Mouse (Mus musculus): ENCODE data around the gene Spink4. TPM values are rescaled to one million over a fixed set of nuclear protein-coding genes. Genes with fewer than 3 reads are reported as not detected.

Spink4 gene
- total RNA-seq (2021): not detected
- long read RNA-seq, experiment 1, partial matches to known transcripts: 0 of 1 reads
- long read RNA-seq, experiment 1, other reads (novel, unspliced or antisense): 1 of 1 reads
- long read RNA-seq, experiment 2: 0 reads

DNA sequence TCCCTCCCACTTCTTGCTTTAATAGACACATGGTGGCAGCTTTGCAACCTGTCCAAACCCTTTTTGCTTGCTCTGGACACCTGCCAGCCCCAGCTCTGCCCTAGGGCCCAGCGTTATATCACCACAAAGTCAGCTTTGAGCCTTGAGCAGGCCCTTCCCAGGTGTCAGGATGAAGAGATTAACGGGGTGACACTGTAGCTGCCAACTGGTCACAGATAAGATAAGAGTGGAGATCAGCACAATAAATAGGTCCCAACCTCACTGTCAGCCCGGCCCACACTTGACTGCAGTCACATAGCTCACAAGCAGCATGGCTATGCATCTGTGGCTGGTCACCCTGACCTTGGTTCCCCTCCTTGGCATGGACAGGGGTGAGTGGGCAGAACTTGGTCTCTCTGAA, at the start of gene Spink4:
Gene Spink4 (plus strand): TSS at position 268 of the 400 bp plus-strand sequence.
- DNase-seq: peak; percentile 31 to 32

DNA sequence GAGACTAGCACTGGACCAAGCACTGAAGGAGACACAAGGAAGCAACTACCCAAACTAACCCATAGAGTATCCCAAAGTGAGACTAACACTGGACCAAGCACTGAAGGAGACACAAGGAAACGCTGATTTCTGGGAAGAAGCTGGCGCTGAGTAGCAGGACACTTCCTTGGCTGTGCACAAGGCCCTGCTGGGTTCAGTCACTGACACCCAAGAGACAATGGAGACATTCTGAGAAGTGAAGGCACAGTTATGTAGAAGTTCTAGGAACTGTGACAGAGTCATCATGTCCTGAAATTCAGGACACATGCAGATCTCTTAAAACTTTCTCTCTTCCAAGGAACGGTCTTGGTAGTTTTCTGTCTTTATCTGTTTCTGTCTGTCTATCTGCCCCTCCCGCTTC, 49.6 kb upstream of the Spink4 start:
- no peak for DNase-seq

DNA sequence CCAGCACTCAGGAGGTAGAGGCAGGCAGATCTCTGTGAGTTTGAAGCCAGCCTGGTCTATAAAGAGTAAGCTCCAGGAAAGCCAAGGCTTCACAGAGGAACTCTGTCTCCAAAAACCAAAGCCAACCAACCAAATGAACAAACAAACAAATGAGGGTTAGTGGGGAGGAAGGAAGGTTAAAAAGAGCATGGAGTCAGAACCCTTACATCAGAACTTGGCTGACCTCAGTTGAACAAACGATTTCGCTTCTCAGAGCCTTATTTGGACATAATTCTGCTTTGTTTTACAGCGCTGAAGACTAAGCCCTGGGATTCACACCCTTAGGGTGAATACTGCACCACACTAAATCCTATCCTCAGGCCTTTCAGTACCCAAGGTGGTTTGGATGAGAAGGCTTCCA, 47.7 kb upstream of the Spink4 start:
- no peak for DNase-seq

DNA sequence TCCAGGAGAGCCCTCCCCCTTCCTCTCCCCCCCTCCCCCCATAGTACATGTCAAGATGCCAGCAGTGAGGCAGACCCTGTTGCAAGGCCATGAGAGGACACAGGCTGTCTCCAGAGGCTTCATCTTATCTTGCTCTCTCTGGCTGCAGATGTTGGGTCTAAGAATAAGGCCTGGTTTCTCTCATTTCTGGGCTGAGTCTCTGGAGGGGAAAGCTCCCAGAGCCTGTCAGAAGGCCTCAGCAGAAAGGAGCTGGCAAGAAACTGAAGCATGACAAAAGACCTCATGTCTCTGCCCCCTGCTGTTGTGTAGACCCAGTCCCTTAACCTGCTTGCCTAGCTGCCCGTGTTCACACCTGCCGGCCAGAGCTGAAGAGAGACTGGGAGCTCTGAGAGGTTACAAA, 46.5 kb upstream of the Spink4 start:
- DNase-seq: peak; percentile 69 to 85

DNA sequence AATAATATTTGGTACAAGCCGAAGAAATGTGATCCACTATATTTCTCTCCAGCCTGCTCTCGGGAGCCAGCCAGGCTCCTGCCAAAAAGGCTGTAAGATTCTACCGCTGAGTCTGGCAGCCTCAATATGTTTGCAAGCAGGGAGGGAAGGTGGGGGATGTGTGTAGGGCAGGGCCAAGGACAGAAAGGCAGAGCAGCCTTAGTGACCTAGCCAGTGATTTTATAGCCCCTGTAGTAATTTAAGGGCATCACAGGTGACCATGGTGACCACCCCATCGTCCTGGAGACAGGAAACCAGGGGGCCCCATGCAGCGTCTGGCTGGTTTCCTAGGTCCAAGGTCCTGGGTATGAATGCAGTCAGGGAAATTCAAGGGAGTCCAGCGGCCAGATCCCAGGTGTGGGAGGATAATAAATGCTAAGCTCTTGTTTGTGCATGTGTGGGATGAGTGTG, 45.7 kb upstream of the Spink4 start:
- DNase-seq: peak; percentile 67 to 80

DNA sequence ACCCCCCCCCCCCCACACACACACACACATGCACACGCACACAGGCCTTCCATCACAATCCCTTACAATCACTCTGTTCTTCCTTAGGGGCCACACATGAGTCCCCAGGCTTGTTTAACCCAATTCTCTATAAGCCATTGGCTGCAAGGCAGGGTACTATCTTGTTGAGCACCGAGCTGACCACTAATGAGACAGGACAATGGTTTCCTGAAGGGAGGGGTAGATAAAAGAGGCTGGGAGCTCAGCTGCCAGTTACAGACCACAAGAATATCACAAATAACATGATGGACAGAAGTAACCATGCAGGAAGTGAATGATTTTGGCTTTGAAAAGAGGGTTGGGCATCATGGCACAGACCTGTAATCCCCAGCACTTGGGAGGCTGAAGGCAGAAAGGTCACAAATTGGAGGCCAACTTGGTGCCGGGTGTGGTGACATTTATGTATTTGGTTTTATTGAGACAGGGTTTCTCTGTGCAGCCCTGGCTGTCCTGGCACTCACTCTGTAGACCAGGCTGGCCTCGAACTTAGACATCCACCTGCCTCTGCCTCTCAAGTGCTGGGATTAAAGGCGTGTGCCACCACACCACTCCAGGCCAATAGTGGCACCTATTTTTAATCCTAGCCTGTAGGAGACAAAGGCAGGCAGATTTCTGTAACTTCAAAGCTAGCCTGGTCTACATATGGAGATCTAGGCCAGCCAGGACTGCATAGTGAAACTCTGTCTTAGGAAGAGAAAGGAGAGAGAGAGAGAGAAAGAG, 44.9 kb upstream of the Spink4 start:
- no peak for DNase-seq

DNA sequence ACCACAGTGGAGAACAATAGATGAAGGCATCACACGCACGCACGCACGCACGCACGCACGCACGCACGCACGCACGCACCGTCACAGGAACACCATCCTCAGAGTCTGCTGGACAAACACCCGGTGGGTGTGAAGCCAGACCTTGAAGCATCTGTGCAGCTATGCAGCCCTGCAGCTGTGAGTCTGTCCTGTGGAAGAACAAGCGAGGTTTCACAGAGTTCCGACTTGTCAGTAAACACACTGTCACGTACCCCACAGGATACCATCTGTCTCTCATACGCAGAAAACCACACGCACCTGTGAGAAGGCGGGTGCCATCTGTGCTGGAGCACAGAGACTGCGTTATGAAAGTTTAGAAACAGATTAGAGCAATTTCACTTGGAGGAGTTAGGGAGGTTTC, 44.0 kb upstream of the Spink4 start:
- no peak for DNase-seq

DNA sequence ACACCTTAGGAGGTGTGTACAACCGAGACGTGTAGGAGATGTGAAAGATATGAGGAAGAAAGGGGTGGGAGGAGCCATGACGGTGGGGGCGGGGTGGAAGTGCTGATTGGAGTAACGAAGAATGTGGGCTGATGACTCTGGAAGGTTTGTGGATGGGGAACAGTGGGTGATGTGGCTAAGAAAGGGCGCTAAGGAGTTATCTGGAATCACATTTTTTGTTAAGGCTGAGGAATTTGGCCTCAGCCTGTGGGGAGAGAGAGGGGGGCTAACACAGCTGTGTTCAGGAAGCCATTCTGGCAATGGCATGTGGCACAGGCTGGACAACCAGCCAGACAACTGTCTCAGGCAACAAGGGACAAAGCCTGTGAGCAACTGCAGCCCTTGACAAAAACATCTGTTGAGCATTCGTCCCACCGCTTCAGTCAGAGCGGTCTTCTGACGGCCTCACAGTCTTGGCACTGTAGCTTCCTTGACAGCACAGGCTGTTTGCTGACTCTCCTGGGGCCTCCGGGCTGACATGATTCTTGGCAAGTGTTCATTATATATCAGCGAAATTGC, 43.0 kb upstream of the Spink4 start:
- peak; percentile 79 to 88 for DNase-seq

DNA sequence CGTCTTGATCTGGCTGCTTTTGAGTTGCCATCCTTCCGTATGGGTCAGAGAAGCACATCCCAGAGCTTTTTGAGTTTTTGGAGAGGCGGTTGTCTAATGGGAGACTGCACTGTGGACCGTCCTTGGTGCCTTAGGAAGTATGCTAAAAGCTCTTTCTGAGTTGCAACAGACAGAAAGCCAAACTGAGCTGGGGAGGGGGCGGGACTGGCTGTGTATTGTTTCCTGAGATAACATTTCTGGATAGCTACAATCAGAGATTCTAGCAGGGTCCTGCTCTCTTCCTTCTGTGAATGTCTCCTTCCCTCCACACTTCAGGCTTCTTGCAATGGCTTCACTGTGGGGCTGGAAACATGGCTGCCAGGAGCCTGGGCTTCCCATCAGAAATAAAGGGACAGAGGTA, 42.3 kb upstream of the Spink4 start:
- no peak for DNase-seq

DNA sequence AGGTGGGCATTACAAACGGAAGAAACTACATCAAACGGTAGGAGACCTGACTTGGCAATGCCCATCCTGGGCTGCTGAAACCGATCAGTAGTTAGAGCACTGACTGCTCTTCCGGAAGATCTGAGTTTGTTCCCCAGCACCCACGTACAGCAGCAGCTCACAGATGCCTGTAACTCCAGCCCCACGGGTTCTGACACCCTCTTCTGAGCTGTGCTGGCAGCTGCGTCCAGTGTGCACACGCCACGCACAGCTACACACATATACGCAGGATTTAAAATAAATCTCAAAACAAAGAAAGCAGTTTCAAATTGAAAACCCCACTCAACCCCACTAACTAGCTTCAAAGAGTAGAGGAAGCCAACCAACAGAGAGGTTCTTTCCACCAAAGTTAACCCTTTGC, 36.7 kb upstream of the Spink4 start:
- DNase-seq: no peak

DNA sequence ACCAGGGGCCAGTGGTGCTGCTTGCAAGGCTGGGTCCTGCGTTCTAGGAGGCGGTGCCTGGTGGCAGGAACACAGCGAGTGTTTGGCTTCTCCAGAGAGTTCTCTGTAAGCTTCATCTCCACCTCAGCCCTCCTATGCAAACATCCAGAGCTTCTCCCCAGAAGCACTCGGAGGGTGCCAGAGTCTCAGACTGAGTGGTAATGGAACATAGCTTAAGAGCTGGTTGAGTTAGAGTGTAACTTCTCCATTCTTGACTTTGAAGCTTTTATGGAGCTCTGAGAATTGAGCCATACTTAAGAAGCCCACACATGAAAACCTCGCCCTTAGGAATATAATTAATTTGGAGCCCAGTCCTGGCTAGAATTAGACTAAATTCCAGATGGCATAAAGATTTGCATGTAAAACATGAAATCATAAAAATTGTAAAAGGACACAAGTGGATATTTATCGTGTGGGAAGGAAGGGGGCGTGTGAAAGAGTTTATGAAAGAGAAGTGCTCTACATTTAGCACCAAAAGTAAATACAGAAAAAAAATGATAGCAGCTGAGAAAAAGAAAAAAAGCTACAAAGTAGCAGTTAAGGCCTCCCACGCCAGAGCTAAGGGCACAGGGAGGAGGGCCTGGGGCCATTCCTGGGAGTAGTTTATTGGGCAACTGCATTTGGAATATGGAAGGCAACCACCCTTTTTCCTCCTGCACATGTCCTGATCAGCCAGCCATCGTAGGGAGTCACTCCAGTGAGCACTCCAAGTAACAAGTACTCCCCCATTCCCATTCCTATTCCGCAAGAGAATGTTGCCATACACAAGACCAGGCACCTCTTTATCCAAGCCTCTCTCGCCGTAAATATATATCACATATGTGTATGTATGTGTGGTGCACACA, 35.3 kb upstream of the Spink4 start:
- no peak for DNase-seq

DNA sequence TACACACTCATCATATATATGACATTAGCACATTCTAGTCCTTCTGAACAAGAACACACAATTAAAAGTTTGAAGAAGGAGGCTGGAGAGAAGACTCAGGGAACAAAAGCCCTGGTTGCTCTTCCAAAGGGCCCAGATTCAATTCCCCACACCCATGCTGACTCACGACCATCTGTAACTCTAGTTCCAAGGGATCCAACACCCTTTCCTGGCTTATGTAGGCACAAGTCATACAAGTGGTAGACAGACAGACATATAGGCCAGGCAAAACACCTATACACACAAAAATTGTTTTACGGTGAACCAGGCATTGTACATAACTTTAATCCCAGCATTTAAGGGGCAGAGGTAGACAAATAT, 34.7 kb upstream of the Spink4 start:
- peak in 1 of 2 experiments; percentile 62 for DNase-seq

DNA sequence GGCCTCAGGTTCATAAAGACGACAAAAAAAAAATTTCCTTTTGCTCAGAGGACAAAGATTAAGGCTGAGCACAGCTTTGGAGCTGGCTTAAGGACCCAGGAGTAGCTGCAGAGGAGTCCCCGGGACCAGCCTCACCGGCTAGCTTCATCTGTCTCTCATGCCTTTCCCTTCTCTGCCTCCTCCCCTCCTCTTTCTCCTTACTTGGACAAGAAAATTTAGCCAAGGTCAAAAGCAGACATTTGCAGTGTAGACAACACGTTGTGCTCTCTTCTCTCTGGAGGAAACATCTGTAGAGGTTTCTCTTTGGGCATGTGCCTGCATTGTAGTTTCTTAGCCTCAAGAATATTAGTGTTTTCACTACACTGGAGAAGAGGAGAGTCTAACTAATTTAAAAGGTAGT, 34.0 kb upstream of the Spink4 start:
- no peak for DNase-seq

DNA sequence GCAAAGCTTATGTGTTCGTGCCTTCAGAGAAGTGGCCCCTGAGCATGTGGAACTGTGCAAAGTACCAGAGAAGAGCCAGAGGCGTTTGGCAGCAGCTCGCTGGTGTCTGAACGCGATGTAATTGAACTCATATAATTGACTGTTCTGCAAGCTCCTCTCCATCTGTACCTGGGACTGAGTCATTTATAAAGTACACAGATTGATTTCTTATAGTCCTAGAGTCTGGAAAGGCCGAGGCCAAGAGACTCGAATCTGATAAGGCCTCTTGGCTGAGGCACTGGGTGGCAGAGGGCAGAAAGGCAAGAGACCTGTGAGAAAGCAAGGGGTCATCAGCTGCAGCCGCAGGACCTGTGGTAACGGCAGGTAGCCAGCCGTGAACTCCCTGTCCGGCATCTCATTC, 31.0 kb upstream of the Spink4 start:
- no peak for DNase-seq

DNA sequence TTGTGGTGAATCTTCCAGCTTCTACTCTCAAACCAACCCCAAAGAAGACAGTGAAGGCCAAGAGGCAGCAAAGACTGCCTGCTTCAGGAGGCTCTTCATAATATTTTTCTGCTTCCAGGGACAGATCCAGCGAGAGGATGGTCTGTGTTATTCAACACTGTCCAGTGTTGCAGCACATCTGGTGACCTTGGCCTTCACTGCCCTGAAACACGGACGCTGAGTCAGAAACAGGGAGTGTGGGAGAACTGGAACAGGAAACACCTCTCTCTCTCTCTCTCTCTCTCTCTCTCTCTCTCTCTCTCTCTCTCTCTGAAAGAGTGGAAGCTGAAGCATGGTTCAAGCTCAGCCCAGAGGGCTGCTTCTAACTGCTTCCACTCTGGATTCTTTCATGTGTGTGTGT, 30.6 kb upstream of the Spink4 start:
- DNase-seq: peak in 1 of 2 experiments; percentile 64

DNA sequence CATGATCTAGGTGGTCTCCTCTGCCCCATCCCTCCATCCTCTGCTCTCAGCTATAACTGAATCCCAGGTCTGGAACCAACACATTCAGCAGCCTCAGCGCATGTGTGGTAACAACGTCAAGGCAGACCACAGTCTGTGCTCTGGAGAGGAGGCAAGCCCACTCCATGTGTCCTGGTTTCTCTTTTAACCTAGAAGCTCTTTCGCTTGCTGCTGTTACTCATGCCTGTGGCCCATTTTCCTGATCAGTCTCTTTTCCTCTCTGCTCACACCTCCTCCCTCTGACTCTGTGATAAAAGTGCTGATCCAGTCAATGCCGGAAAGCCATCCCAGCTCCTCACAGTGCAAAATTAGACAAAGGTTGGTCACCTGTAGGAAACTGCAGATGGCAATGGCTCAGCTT, 29.9 kb upstream of the Spink4 start:
- DNase-seq: no peak

DNA sequence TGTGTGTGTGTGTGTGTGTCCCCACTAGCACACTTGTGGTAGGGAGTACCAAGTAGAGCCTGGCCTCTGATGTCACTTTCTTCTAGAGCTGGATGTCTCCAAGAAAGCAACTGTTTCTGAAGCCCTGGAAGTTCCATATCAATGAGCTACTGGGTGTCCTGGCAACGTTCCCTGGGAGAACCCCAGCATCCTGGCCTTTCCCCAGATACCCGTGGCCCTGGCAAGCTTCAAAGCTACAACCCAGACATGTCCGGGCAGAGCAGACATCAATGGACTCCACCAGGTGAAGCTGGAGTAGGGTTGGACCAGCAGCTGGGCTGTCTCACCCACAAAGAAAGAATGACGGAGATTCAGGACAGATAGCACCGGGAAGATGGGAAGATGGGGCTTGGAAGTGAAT, 28.6 kb upstream of the Spink4 start:
- no peak for DNase-seq

DNA sequence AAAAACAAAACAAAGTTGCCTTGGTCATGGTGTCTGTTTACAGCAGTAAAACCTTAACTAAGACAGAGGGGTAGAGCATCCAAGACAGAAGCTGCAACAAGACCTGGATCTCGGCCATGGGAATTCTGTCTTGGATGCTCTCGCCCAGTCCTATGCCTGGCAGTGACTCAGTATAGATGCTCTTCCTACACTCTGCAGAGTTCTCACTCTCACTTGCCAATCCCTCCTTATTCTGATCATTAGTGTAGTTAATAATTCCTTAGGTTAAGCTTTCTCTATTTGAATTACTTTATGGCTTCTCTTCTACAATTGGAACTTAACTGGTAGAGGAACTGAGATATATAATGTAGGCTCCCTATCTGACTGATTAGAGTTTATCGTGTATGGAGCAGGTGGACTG, 24.7 kb upstream of the Spink4 start:
- no peak for DNase-seq

DNA sequence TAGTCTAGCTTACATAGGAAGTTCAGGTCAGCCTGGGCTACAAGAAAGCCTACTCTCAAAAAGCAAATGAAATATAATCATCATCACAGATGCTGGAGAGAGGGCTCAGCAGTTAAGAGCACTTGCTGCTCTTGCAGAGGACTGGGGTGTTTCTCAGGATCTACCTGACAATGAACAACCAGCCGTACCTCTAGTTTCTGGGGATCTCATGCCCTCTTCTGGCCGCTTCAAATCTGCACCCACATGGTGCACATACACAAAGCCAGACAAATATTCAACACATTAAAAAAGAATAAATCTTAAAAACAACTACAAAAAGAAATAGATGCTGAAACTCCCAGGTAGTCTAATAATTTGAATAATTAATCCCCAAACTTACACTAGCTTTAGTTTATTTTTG, 24.2 kb upstream of the Spink4 start:
- no peak for DNase-seq

DNA sequence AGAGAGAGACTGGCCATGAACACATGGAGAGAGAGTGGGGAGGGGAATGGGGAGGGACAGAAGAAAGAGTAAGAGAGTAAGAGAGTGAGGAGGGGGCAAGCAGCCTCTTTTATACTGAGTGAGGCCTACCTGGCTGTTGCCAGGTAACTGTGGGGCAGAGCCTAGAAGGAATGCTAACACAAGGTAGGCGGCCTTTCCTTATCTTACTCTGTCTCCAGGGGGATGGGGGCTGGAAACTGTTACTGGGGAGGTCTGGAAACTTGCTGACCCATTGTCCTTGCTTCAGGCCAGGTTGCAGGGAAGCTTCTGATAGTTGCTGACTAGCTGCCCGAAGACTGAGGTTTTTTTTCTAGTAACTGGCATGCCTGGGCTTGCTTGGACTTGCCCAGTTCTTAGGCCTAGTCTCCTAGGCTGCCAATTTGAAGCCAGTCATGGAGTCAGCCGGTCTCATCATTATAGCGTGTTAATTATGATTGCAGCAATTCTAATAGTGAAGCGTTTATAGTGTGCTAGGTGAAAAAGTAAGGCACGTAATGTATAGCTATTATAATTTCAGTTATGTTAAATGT, 21.3 kb upstream of the Spink4 start:
- DNase-seq: no peak

DNA sequence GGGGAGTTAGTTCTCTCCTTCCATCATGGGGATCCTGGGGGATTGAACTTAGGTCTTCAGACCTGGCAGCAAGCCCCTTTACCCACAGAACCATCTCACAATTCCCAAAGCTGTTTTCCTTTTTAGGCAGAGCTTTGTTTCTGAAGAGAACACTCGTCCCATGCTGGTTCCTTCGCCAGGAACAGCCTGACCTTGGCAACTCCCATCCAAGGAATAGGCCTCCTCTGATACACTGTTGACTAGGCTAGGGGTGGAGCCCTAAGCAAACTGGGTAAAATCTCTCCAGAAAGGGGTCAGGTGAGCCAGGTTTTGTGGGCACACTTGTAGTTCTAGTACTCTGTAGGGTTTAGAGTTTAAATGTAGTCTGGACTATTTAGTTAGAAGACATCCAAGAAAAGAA, 20.6 kb upstream of the Spink4 start:
- no peak for DNase-seq

DNA sequence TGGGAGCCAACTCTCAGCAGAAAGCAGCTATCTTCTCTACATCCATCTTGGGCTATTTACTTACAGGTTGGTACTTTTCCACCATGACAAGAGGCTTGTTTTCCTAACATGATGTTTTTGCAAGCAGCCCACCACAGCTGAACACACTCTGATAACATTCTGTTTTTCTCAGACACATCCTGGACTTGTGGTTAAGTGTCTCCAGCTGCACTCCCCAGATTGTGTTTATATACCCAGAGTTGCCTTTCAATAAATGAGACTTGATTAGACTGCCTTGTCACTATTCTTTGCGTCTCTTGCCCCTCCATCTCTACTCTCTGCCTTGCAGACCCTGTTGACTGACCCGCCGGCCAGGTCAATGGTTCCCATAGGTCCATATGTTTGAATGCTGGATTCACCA, 19.8 kb upstream of the Spink4 start:
- DNase-seq: no peak

DNA sequence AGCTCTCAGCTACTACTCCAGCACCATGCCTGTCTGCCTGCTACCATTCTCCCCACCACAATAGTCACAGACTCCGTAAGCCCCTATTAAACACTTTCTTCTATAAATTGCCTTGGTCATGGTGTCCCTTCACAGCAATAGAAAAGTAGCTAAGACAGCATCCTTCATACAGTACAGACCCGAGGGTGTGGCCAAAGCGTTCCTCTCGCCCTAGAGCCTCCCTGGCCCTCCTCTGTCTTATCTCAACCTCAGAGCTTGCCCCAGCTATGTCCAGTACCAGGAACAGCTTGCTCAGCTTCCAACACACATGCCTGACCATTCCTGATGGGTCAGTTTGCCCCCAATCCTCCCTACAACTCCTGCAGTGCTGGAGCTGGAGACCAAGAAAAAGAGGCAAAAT, 19.2 kb upstream of the Spink4 start:
- DNase-seq: no peak
